Mouse (Mus musculus): ENCODE measurements around the gene Ptger4.
A peak's percentile ranks its signal among the peaks of the same experiment; 100 is the strongest.
"Not testable (repeated sequence)": the region's sequence is repeated elsewhere in the genome, so short reads cannot be mapped to it uniquely, and the experiment has no call there.

Ptger4 gene

DNA sequence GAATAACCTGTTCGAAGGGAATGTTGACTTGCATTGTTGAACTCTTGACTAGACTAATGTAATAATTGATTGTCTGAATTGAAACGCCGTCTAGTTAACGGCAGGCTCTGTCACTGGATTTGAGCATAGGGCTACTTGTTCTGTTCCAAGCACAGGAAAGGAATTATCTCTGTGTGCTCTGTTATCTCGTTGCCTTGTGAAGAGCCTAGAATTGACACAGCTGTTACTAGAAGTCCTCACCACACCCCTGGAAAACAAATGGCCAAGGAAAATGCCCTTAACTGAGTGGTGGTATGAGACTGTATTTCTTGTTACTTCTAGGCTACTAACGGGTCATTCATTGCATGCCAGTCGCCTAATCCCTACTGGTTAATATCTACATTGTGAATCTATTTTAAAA is 5.9 kb downstream of the Ptger4 start:
- DNase-seq (ENCODE audit: low read depth, low spot score): no peak

DNA sequence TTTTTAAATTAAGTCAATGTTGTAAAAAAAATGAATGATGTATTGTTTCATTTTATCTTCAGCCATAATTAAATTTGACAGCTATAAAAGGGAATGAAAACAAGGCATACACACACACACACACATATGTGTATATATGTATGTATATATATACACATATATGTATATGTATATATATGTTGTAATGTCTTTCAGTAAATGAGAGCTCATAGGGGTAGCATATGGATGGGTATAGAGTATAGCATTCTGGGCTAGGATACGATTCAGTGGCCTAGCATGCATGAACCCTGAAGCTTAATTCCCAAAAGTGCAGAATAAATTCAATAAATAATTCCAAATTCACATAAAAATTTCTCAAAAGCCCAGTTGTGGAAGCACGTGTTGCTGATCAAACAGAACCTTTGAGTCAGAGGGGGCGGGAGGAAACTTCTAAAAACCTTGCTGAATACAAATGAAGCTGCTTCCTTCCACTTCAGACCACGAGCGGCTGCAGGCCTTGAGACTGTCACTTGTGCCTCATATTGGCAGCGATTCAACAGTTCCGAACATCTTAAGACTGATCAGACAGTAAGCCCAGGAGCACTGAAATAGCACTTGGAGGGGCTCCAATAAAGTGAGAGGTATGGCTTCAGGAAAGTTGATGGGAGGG is 6.9 kb downstream of the Ptger4 start:
- no peak for DNase-seq (ENCODE audit: low read depth, low spot score)

DNA sequence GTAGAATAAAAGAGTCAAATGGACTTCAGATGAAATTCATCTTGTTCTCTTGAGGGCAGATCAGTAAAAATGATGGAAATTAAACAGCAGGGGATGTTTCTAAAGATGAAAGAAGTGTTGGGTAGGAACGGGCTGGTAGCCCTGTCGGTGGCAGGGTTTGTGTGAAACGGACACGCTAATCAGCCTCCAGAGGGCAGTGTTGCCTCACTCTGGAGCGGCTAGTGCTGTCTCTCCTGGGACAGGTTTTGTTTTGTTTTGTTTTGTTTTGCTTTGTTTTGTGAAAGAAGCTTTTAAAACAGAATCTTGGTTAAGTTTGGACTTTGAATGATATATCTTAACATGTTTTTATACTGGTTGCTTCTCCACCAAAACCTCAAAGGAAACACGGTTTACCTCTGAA is 7.4 kb downstream of the Ptger4 start:
- no peak for DNase-seq (ENCODE audit: low read depth, low spot score)

GRCm38 (mm10) chr15:5235527-5235926 is 8.5 kb downstream of the Ptger4 start:
- no peak for DNase-seq (ENCODE audit: low read depth, low spot score)

- DNase-seq (ENCODE audit: low read depth, low spot score): no peak
These were observed 9.3 kb downstream of the Ptger4 start for GRCm38 (mm10) chr15:5234659-5235058.

DNA sequence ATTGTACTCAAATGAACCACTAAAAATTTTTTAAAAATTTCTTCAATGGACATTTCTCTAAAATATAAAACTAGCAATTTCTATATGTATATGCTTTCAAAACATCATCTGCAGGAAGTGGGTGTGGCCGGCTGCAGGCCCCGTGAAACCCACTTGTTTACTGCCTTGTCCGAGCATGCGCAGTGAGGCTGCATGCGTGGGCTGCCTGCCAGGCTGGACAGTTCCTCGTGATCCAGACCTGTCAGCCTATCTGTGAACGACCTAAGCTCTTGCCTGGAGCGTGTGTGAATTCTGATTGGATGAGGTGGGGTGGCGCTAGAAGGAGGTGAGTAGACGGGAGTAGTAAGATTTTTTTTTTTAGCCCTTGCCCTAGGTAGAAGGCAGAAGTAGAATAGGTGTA is 13.2 kb downstream of the Ptger4 start:
- not testable (repeated sequence) for DNase-seq (ENCODE audit: low read depth, low spot score)

- DNase-seq (ENCODE audit: low read depth, low spot score): no peak
These were observed 23.5 kb downstream of the Ptger4 start for GRCm38 (mm10) chr15:5220491-5220890.

DNA sequence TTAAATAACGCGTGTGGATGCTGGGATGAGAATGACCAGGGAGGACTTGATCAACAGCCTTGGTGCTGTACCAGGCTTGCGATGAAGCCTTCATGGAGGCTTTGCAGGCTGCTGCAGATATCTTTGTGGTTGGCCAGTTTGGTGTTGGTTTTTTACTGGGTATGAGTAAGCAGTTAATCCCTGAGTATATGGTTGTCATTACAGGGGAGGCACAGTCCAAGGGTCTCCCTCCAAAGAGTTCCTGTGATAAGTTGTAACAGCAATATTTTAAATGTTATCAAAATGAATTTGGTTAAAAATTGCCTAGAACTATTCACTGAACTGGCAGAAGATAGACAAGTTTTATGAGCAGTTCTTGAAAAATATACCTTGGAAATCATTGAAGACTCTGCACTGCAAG is 34.9 kb downstream of the Ptger4 start:
- DNase-seq (ENCODE audit: low read depth, low spot score): no peak

- no peak for DNase-seq (ENCODE audit: low read depth, low spot score)
These were observed 38.8 kb downstream of the Ptger4 start for GRCm38 (mm10) chr15:5205222-5205621.

DNA sequence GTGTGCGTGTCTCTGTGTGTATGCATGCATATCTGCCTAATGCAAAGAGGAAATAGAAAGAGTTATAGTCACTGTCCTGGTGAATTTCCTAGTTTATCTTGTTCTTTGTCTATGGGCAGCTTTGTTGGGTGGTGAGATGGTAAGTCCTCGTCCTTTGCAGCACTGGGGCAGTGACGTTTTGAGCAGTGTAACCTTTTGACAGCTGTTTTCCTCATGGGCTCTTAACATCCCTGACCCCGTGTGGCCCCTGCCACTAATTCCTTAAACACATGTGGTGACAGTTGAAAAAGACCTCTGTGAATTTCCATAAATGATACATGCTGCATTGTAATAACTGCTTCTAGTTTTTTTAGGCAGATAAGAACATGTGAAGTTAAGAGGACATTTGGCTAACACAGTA is 47.3 kb downstream of the Ptger4 start:
- DNase-seq (ENCODE audit: low read depth, low spot score): no peak

DNA sequence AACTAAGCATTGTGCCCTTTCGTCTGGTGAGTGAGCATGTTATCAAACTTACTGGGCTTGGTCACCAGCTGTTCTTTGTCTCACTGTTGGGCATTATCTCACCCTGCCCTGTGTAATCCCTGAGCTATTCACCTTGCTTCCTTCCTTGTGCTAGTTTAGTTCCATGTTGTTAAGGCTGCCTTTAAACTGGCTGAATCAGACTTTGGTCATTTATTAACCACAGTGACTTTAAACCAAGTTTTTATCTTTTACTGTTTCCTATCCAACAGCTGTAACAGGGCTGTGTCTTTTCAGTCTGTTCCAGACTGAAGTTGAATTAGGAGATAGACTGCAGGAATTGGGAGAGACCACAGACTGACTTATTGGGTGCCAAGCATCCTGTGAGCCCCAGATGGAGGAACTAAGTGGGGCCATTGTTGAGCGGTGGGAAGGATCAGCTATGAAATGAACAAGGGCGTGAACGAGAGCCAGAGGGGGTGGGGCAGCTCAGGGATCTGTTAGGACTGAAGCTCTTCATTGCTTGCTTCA is 47.9 kb downstream of the Ptger4 start:
- DNase-seq (ENCODE audit: low read depth, low spot score): no peak

DNA sequence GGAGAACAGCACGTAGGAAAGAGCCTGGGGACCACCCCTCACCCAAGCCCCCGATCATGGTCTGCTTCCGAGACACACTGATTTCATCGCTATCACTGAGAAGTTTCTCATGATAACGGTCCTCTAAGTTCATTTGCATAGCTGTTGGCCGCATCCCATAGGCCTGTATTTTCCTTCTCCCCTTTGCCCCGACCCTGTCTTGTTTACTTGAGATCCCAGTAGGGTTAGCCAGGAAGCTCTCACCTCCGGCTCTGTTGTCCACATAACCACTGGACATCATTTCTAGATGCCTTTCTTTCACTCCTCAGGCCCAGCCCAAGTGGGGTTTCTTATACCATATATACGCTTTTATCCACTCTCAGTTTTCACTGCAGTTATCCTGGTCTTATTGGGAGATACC is 49.1 kb downstream of the Ptger4 start:
- DNase-seq (ENCODE audit: low read depth, low spot score): no peak

GRCm38 (mm10) chr15:5194446-5194845 is 49.5 kb downstream of the Ptger4 start:
- DNase-seq (ENCODE audit: low read depth, low spot score): no peak

- no peak for DNase-seq (ENCODE audit: low read depth, low spot score)
These were observed 50.2 kb downstream of the Ptger4 start for GRCm38 (mm10) chr15:5193833-5194232.

DNA sequence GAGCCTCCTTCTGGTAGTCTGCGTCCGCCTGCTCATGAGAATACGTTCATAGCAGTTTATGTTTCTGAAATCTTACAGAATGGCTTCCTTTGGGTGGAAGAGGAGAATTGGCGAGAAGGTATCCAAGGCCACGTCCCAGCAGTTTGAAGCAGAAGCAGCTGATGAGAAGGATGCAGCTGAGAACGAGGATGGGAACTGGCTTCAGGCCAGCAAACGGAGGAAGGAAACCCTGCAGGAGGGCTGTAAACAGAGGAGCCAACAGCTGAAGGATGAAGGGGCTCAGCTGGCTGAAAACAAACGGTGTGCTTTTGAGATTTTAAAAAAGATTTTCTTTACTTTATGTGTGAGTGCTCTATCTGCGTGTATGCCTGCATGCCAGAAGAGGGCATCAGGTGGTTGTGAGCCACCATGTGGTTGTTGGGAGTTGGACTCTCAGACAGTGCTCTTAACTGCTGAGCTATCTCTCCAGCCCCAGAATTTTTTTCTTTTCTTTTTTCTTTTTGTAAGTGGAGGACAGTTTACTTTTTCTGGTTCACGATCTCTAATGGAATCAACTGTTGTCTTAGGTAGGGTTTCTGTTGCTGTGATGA is 54.4 kb downstream of the Ptger4 start:
- no peak for DNase-seq (ENCODE audit: low read depth, low spot score)

- no peak for DNase-seq (ENCODE audit: low read depth, low spot score)
These were observed 56.0 kb downstream of the Ptger4 start for GRCm38 (mm10) chr15:5188029-5188428.

DNA sequence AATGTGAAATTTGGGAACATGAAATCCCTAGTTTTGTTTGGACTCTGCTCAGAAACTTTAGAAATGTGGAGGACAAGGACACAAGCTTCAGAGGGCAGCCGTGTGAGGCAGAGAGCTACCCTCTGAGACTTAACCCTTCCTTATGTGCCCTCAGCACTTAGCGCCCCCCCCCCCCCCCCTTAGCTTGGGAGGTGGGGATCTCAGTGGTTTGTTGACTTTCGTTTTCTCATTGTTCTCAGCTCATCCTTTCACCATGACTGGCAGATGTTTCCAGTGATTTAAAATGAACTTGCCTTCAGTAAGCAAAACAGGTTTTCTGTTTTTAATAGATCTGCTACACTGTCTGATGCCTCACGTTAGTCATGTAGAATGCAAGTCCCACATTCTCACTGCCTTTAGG is 56.9 kb downstream of the Ptger4 start:
- DNase-seq (ENCODE audit: low read depth, low spot score): no peak

DNA sequence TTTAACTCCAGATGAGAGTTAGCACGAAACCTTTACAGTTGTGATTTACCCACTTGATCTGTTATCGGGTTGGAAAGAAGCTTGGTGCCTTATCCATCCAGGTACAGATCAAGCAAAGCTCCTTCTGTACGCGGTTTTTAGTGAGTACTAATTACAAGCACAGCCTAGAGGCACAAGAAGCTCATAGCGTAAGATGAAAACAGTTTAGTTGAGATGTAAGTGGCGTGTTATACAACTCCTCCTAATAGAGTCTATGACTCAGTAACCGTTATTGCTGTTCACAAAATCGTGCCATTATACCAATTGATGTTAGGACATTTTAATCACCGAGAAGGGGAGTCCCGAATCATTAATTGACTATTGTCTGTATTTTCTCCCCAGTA is 57.7 kb downstream of the Ptger4 start:
- no peak for DNase-seq (ENCODE audit: low read depth, low spot score)

DNA sequence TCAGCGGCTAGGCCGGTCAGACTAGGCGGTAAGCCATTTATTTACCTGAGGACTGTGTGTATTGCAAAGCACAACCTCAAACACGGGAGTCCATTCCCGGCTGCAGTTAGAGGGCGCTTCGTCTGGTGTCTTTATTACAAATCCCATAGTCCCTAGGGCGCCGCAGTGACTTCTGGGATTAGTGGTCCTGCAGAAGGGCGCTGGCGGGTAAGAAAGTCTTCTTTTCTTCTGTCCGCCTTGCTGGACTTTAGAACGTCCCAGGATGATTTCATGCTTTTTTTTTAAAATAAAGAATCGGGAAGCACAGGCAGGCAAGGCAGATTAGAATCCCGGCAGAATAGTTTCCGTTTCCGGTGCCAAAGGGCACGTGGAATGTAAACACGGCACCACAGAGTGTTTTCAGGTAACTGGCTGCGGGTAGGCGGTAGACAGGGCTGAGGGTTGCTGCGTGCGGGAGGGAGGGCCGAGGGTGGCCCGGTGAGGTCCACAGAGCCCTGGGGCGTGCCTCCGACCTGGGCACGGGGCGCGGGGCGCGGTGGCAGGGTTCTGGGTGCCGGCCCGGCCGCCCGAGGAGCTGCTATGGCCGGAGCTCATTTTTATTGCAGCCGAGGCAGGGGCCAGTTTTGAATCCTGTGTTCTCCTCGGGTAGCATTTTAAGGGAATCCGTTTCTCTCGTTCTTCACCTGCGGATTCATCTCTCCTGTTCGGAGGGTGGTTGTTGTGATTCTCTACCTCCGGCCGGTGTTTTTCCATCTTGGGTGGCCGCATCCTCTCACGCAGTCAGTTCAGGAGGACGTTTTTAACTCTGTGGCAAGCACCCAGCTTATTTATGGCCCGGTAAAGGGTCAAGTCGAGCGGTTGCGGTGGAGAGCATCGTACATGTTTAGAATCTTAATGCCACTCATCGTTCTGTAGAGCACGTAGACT is 58.4 kb downstream of the Ptger4 start, which contains the start of gene Ttc33:
Ttc33 (plus strand) TSS at position 160 of the 927 bp plus-strand sequence.
- DNase-seq (ENCODE audit: low read depth, low spot score): peak; percentile 39

- DNase-seq (ENCODE audit: low read depth, low spot score): no peak
These were observed 59.2 kb downstream of the Ptger4 start for GRCm38 (mm10) chr15:5184668-5185330.

GRCm38 (mm10) chr15:5173217-5173820 is 70.7 kb downstream of the Ptger4 start:
- no peak for DNase-seq (ENCODE audit: low read depth, low spot score)

Data from WW6 (cell line).